Mouse (Mus musculus) frontal cortex, postnatal 36 days (tissue): ENCODE data around the gene Gm10645.

Experiments used
- DNase-seq, 2 experiments: peaks; one replicate each; pipeline ENCODE4 v3.0.0; 2022; ENCODE audit warnings: low spot score in 2 of 2

The Gm10645 gene

DNA sequence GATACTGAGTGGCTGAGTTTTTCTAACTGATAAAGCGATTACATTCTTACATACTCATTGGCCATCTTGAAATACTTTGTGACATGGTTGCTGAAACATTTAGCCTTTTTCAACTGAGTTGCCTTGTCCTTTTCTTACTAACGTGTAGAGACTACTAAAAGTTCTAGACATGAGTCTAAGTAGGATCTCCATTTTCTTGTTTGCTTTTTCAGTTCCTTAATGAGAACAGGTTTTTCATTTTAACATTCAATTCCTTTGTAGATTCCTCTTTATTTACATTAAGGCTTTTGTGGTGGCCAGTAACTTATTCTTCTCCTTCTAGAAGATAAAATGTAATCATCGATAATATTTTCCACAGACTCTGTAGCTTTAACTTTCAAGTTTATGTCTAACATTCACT lies 3.2 kb upstream of the Gm10645 start:
- DNase-seq: no peak

DNA sequence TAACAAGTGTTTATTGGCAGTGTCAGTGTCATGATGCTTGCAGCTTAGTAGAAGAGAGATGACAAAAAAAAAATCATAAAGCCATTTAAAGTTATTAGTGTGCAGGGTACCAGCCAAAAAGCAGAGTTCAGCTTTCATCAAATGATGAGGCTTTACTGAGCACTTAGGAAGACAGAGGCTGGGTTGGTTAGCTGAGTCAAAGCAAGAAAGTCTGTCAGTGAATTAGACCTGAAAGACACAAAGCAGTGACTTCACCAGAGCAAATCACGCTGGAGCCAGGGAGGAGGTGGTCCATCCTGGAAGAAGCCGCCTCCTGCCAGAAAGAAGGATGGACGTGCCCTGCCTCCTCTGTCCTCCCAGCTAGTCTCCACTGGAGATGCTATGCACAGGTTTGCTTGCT lies 2.0 kb upstream of the Gm10645 start:
- no peak for DNase-seq

DNA sequence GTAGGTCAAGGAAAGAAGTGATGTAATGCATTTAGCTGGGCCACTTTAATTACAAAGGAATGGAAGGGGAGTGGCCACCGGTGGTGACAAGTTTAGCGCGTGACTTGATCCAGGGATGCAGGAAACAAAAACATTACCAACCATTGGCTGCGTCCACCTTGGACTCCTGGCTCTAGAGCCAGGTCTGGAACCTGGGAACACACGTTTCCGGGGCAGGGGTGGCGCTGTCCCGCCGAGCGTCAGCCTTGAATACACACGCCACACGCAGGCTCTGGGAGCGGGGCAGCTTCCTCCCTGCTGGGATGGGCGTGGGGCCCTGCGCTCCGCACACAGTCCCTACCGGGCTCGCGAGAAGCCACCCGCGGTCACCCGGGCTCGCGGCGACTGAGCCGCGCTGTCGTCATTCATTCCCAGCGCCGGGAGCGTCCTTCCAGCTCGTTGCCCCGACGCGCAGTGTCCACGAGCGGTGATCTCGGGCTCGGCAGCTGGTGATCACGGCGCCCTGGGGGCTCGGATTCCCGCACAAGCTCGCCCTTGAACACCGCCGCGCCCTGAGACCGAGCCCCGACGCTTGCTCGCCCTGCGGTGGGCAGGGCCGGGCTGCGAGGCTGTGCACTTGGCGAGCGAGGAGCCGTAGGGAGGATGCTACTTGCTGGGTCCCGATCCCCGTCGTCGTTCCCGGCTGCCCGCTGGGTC lies 587 bp downstream of the Gm10645 start, which contains the start of gene Tbc1d9:
Tbc1d9 (plus strand) TSS at position 118 of the 696 bp plus-strand sequence.
- peak; percentile 67 to 72 for DNase-seq

DNA sequence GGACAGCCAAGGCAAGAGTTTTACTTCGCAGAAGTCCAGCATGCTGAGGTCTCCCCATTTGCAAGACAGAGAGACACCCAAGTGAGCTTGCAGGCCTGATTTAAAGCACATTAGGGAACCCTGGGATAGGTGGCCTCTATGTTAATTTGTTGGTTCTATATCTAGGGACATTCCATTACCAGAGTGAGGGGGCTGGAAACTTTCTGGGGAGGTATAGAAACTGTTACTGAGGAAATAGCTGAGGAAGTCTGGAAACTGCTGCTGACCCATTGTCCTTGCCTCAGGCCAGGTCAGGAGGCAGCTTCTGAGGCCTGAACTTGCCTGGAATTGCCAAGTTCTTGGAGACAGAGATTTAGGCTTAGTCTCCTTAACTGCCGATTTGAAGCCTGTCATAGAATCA lies 5.4 kb downstream of the Gm10645 start:
- DNase-seq: no peak

DNA sequence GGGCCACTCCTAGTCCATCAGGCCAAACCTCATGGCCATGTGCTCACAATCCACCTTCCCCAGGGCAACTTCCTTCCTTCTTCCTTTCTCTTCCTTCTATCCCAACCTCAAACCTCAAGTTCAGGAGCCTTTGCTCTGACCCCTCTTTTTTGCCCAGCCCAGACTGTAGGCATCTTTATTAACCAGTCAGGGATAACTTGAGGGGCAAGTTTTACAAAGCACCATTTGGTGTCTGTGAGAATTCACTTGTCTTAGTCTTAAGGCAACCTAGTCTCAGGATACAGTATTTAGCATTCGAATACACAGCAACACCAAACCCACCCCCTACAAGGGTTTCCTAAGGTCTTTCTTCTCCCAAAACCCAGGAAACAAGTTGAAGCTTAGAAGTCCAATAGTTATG lies 6.4 kb downstream of the Gm10645 start:
- no peak for DNase-seq

DNA sequence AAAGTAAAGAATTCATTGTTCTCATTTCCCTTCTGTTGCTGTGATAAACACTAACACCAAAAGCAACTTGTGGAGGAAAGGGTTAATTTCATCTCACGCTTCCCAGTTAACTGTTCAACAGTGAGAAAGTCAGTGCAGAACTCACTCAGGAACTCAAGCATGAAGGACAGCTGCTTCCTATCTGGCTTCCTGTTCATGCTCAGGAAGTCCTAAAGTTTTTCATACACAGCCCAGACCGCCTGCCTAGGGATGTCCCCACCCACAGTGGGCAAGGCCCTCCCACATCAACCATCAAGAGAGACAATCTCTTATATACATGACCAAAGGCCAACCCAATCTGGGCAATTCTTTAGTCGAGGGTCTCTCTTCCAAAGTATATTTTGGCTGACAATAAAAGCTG lies 7.0 kb downstream of the Gm10645 start:
- no peak for DNase-seq

DNA sequence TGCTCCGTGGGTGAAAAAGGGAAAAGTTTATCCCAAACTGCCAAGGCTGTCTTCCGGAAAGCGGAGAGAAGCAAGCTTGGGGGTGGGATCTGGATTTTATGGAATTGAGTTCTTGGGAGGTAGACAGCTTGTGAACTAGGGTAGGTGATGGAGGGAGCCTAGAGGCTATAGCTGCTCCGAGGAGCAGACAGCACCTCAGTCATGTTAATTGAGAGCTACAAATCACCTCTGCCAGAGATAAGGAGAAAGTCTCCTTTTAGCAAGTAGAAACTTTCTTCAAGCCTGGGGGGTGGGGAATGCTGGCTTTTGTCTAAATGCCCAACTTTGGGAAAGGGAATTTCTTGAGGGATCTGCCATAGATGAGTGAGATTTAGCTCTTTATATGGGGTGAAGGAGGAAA lies 10.9 kb downstream of the Gm10645 start:
- DNase-seq: no peak

DNA sequence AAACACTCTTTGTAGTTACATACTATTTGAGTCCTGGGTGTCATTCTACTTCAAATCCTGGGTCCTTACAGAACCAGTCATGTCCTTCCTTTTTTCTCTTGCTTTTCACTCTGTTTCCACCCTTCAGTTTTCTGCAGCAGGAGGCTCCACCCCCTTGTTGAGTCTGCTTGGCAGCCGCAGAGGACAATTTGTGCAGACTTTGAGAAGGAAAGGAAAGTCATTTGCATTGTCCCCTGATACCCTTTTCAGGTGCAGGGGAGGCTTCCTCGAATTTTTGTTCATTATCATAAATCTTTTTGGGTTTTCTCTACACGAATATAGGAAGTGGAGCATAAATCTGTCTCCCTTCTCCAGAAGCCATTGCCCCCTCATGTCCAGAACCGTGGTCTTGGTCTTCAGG lies 13.5 kb downstream of the Gm10645 start:
- no peak for DNase-seq

DNA sequence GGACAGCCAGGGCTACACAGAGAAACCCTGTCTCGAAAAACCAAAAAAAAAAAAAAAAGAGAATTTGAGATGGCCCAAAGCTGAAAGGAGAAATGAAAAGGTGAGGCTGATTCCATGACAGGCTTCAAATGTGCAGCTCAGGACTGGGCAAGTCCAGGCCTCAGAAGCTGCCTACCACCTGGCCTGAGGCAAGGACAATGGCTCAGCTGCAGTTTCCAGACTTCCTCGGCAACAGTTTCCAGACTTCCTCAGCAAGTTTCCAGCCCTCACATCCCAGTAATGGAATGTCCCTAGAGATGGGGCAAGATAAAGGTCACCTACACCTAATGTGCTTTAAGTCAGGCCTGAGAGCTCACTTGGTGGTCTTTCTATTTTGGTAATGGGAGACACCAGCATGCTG lies 13.9 kb downstream of the Gm10645 start:
- DNase-seq: no peak

DNA sequence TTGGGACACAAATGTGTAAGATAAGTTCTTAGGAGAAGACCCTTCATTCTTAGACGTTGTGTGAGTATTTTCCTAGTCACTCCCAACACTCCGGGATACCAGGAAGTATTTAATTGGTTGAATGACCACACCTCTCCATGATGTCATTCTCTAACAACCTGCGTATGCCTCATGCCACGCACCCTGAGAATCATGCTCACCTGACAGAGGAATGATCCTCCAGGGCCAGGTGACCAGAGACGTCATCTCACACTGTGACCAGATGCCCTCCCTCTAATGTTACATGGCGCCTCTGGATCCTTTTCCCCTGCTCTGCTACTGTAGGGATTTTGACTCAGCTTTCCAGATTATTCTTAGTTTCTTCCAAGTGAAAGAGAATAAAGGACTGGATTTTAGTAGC lies 16.8 kb downstream of the Gm10645 start:
- no peak for DNase-seq

DNA sequence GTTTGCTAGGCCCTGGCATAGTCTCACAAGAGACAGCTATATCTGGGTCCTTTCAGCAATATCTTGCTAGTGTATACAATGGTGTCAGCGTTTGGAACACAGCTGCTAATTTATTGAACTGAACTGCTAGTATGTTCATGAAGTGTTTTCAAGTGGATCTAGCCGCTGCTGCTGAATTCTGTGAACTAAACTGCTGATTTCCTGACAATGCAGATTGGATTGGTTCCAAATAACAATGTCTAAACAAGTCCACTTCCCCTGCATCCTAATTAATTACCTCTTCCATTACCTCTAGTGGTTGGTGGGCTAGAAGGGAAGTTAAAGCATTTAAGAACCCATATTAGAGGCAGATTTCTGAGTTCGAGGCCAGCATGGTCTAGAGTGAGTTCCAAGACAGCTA lies 20.5 kb downstream of the Gm10645 start:
- DNase-seq: no peak

DNA sequence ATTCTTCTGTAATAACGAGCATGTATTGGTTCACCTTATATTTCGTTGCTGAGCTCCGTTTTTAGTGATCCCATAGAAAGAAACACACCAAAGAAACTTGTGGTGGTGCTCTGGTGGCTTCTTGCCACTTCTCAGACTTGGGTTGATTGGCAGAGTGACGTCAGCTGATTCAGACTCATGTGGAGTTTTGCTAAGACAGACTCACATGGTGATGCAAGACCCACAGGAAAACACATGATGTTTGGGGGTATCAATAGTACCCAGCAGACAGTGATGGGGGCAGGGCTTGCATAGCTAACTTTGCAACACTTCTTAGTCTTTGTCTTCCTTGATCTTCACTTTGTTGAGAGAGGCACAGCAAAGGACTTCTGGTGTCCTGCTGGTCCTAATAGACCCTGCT lies 21.4 kb downstream of the Gm10645 start:
- DNase-seq: no peak

DNA sequence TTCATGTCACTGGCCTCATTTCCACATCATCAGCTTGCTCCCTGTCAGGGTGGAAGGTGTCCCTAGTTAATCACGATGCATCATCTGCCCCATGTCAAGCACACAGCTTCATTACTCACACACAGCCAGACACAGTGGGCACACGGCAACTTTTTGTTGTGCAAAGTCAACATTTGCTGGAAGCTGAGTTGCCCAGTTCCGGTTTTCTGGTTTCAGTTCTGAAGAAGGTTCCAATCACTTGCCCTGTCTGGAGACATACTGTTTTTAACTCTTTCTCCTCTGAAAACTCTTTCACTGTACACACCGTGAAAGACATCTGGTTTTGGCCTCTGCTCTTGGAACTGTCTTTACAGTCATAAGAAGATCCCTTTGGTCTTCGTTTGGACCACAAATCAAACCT lies 24.6 kb downstream of the Gm10645 start:
- DNase-seq: no peak

DNA sequence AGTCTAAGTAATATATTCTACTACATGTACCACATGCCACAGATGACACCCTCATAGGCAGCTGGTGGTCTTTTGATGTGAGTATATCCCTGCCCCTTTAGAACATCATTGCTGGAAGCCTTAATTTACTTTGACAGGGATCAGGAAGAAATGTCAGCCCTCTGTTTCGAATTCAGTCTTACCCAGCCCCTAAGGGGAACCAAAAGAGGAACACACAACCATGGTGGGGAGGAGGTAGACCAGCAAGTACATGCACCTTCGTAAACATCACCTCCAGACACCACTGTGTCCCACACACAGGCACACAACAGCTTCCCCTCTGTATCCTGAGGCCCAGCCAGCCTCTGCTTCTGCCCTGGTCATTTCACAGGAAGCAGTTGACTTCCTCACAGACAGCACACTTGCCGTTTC lies 25.3 kb downstream of the Gm10645 start:
- DNase-seq: no peak

DNA sequence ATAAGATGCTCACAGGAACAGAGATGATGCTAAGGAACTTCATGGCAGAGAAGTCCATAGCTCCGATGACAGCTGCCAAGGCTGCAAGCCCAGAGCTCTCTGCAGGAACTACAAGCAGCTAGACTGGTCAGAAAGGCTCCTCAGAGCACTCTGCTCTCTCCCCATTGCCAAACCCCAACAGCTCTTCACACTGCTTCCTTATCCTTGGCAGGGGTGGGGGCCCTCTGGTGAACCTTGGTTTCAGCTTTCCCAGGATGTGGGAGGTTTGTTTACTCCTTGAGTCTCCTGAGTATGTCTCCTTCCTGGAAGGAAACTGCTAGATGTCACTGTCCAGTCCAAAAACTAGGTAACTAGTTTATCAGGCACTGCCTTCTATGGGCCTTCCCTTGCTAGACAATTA lies 25.9 kb downstream of the Gm10645 start:
- DNase-seq: no peak

DNA sequence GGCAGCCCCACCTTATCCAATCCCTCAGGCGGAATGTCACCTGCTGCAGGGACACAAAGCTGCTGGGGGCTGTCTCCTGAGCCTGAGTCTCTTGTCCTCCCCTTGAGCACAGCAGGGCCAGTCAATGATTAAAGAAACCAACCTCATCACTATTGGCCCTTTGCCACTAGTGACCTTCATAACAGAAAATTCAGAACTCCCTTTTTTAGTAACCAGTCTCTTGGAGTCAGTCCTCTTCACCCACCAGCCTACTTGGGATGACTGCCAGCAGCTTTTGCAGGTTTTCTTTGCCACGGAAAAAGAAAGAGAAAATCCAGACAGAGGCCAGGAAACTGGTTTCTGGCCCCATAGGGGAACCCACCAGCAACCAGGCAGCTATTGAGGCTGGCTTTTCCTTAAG lies 30.9 kb downstream of the Gm10645 start:
- peak in 1 of 2 experiments; percentile 40 for DNase-seq
